Mouse (Mus musculus) hindbrain, embryonic 15.5 days (tissue): ENCODE measurements at regions not wholly inside any gene's neighbourhood (a gene's known extent, or its start where the extent isn't known, plus 50 kb on each side); places are given as distances from the start of the nearest gene placed in this dataset.

Source experiments
- ATAC-seq: fragments of 200-750 bp; cut with Nextera tagmentation; 2 replicates; pipeline ENCODE4 v1.8.0; 2017; ENCODE audit warnings: low read depth, moderate number of reproducible peaks, moderate TSS enrichment; ENCODE audit not compliant: low FRiP score
- H3K27ac ChIP-seq: fragments of 300-500 bp; sonication (generic); replicated peaks from 2 replicates; pipeline ENCODE4 v1.5.1; 2015; ENCODE audit warnings: mild to moderate bottlenecking, inconsistent platforms
- H3K27me3 ChIP-seq: fragments of 300-500 bp; sonication (generic); 2 replicates; pipeline ENCODE4 v1.6.1; 2015; ENCODE audit warnings: control low read depth, inconsistent platforms
- H3K36me3 ChIP-seq: fragments of 300-500 bp; sonication (generic); 2 replicates; pipeline ENCODE4 v1.6.1; 2015; ENCODE audit warnings: control low read depth, inconsistent platforms
- H3K4me1 ChIP-seq: fragments of 300-500 bp; sonication (generic); replicated peaks from 2 replicates; pipeline ENCODE4 v1.6.1; 2015; ENCODE audit warnings: control low read depth, inconsistent platforms
- H3K4me2 ChIP-seq: fragments of 300-500 bp; sonication (generic); 2 replicates; pipeline ENCODE4 v1.6.1; 2015; ENCODE audit warnings: moderate library complexity, mild to moderate bottlenecking, inconsistent platforms
- H3K4me3 ChIP-seq: fragments of 300-500 bp; sonication (generic); 2 replicates; pipeline ENCODE4 v1.5.1; 2015; ENCODE audit warnings: mild to moderate bottlenecking, inconsistent platforms
- H3K9ac ChIP-seq: fragments of 300-500 bp; sonication (generic); 2 replicates; pipeline ENCODE4 v1.6.1; 2015; ENCODE audit warnings: inconsistent platforms
- H3K9me3 ChIP-seq: fragments of 300-500 bp; sonication (generic); 2 replicates; pipeline ENCODE4 v1.6.1; 2016; ENCODE audit warnings: control low read depth, inconsistent platforms
- WGBS: fragments of 180-500 bp; shearing (Covaris S2); methylation state at CpG from one replicate; pipeline ENCODE4 v1.1.7; 2015; 5-methylcytosine and 5-hydroxymethylcytosine counted together

- WGBS = 81% methylated on average over 7 of the region's 7 CpGs
- Histone ChIP-seq H3K9ac (no peak overlapping the region), H3K4me3 (no peak overlapping the region), H3K4me2 (no peak overlapping the region), H3K4me1 (no peaks in the 10 kb centered on the region), H3K36me3 (no peaks in the 10 kb centered on the region), H3K27ac (no peak overlapping the region), H3K27me3 (no peaks in the 10 kb centered on the region), H3K9me3 (no peaks in the 10 kb centered on the region)
- no peak for ATAC-seq
These were observed 79.8 kb upstream of the Slc38a2 start for GRCm38 (mm10) chr15:96779358-96779757.

GRCm38 (mm10) chr15:96778321-96778926 is 78.9 kb upstream of the Slc38a2 start:
- WGBS = 90% methylated on average over 15 of the region's 15 CpGs
- no peaks in the 10 kb centered on the region for H3K9me3 ChIP-seq
- H3K27ac ChIP-seq = no peak overlapping the region
- no peaks in the 10 kb centered on the region for H3K36me3 ChIP-seq
- ATAC-seq = no peak
- H3K27me3 ChIP-seq = no peaks in the 10 kb centered on the region
- H3K9ac ChIP-seq = no peak overlapping the region
- no peaks in the 10 kb centered on the region for H3K4me1 ChIP-seq
- H3K4me3 ChIP-seq = no peak overlapping the region
- H3K4me2 ChIP-seq = no peak overlapping the region

DNA sequence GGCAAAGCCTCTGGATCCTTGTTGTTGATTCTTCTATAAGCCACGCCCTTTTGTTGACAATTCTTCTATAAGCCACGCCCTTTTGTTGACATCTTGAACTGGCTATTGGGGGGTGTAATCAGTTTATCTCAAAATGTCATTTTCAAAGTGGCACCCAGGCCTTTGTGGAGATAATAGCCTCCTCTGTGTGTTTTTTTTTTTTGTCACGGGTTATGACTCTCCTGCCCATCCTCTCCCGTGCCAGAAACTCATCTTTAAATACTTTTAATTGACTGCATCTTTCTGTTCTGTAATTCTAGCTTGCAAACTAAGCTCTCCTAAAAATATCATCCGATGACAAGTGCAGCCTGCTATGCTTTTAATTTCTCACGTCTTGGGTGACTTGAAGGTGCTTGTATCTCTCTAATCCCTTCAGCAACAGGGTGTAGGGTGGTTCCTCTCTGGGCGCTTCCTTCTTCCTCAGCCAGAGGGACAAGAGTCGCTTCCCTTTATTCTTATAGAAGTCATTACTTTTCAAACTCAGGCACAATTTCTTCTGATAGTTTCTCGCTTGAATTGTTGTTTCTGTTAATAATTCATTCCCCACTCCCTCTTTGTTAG is 77.0 kb upstream of the Slc38a2 start:
- Histone ChIP-seq H3K4me1 (no peaks in the 10 kb centered on the region), H3K36me3 (no peaks in the 10 kb centered on the region), H3K9ac (no peak overlapping the region), H3K9me3 (no peaks in the 10 kb centered on the region), H3K4me3 (no peak overlapping the region), H3K27ac (no peak overlapping the region), H3K27me3 (no peaks in the 10 kb centered on the region), H3K4me2 (no peak overlapping the region)
- 86% methylated on average over 9 of the region's 9 CpGs for WGBS
- ATAC-seq = no peak

GRCm38 (mm10) chr15:96775129-96775528 is 75.6 kb upstream of the Slc38a2 start:
- Histone ChIP-seq H3K27me3 (no peaks in the 10 kb centered on the region), H3K36me3 (no peaks in the 10 kb centered on the region), H3K4me2 (no peak overlapping the region), H3K4me3 (no peak overlapping the region), H3K27ac (no peak overlapping the region), H3K4me1 (no peaks in the 10 kb centered on the region), H3K9ac (no peak overlapping the region), H3K9me3 (no peaks in the 10 kb centered on the region)
- WGBS = 81% methylated on average over 5 of the region's 5 CpGs
- no peak for ATAC-seq

DNA sequence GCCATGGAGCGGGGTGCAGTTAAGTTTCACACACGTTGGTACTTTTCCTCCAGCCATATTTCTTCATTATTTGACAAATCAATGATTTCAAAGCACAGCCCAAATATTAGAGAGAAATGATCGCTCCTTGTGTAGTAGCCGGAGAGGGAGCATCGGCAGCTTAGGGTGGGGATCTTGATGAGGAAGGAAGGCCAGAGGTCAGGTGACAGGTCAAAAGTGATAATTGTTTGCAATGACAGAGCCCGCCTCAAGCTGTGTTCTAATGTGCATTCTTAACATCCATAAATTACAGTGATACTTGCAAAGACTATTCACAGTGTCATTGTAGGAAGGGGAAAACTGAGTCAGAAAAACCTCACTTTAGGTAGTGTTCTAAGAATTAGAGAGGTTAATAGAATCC is 75.1 kb upstream of the Slc38a2 start:
- no peak overlapping the region for H3K4me3 ChIP-seq
- no peak overlapping the region; the same call in 1 of the 2 replicates for H3K27ac ChIP-seq
- H3K9me3 ChIP-seq = no peaks in the 10 kb centered on the region
- ATAC-seq = no peak
- no peaks in the 10 kb centered on the region for H3K4me1 ChIP-seq
- H3K4me2 ChIP-seq = no peak overlapping the region
- H3K9ac ChIP-seq = no peak overlapping the region
- no peaks in the 10 kb centered on the region for H3K27me3 ChIP-seq
- no peaks in the 10 kb centered on the region for H3K36me3 ChIP-seq
- 52% methylated on average over 6 of the region's 6 CpGs for WGBS

DNA sequence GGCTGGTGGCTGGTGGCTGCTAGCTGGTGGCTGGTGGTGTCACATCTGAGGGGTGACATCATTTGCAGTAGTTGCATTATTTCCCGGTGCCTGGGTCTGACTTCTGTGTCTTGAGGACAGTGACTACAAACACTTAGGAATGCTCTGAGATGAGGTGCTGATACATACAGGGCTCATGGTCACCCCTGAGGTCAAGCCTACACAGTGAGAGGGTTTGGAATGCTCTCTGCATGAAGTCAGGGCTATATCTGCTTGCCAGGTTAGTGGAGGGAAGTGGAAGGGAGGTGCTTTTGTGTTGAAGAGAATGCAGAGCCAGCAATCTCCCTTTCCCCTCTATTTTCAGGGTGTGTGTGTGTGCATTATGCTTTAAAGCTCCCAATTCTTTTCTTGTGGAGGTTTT is 74.1 kb upstream of the Slc38a2 start:
- no peaks in the 10 kb centered on the region for H3K4me1 ChIP-seq
- H3K27me3 ChIP-seq = no peaks in the 10 kb centered on the region
- no peaks in the 10 kb centered on the region for H3K9me3 ChIP-seq
- ATAC-seq = no peak
- no peak overlapping the region for H3K9ac ChIP-seq
- H3K36me3 ChIP-seq = no peaks in the 10 kb centered on the region
- H3K27ac ChIP-seq = peak overlapping the region; percentile 42; the same call in 1 of the 2 replicates
- H3K4me2 ChIP-seq = no peak overlapping the region
- no peak overlapping the region for H3K4me3 ChIP-seq
- WGBS = 90% methylated on average over 1 of the region's 1 CpGs

GRCm38 (mm10) chr15:96772701-96773100 is 73.2 kb upstream of the Slc38a2 start:
- H3K9me3 ChIP-seq = no peaks in the 10 kb centered on the region
- no peak overlapping the region for H3K9ac ChIP-seq
- no peaks in the 10 kb centered on the region for H3K27me3 ChIP-seq
- ATAC-seq = no peak
- 89% methylated on average over 8 of the region's 8 CpGs for WGBS
- no peak overlapping the region for H3K4me2 ChIP-seq
- no peaks in the 10 kb centered on the region for H3K36me3 ChIP-seq
- H3K4me3 ChIP-seq = no peak overlapping the region
- no peak overlapping the region for H3K27ac ChIP-seq
- no peaks in the 10 kb centered on the region for H3K4me1 ChIP-seq

- Histone ChIP-seq H3K27ac (no peak overlapping the region), H3K27me3 (no peaks in the 10 kb centered on the region), H3K4me3 (no peak overlapping the region), H3K4me2 (no peak overlapping the region), H3K9me3 (no peaks in the 10 kb centered on the region), H3K36me3 (no peaks in the 10 kb centered on the region), H3K9ac (no peak overlapping the region), H3K4me1 (no peaks in the 10 kb centered on the region)
- WGBS = 94% methylated on average over 8 of the region's 8 CpGs
- ATAC-seq = no peak
These were observed 71.3 kb upstream of the Slc38a2 start for GRCm38 (mm10) chr15:96770786-96771185.

GRCm38 (mm10) chr15:96770299-96770698 is 70.8 kb upstream of the Slc38a2 start:
- Histone ChIP-seq H3K4me2 (no peak overlapping the region), H3K36me3 (no peaks in the 10 kb centered on the region), H3K4me3 (no peak overlapping the region), H3K9me3 (no peaks in the 10 kb centered on the region), H3K27ac (no peak overlapping the region), H3K9ac (no peak overlapping the region), H3K27me3 (no peaks in the 10 kb centered on the region), H3K4me1 (no peaks in the 10 kb centered on the region)
- WGBS = 90% methylated on average over 7 of the region's 7 CpGs
- ATAC-seq = no peak

DNA sequence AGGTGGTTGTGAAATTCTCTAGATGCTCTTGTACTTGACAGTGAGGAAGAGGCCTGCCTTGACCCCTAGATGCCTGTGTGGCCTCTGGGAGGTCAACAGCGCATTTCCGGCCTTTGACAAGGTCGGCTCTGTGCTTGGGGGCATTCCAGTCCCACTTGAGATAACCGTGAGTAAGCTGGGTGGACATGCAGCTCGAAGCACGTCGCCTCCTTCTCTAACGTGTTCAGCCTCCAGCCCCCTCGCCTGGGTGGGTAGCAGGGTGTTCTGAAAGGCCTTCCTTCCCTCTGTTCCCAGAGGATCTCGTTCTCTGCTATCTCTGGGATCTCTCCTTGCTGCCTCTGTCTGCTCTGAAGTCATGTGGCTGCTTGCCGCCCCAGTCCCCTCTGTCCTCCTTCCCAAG is 70.2 kb upstream of the Slc38a2 start:
- H3K4me3 ChIP-seq = no peak overlapping the region
- H3K36me3 ChIP-seq = no peaks in the 10 kb centered on the region
- no peak overlapping the region for H3K27ac ChIP-seq
- H3K27me3 ChIP-seq = no peaks in the 10 kb centered on the region
- no peak for ATAC-seq
- WGBS = 82% methylated on average over 11 of the region's 11 CpGs
- H3K4me1 ChIP-seq = no peaks in the 10 kb centered on the region
- no peaks in the 10 kb centered on the region for H3K9me3 ChIP-seq
- H3K9ac ChIP-seq = no peak overlapping the region
- no peak overlapping the region for H3K4me2 ChIP-seq

DNA sequence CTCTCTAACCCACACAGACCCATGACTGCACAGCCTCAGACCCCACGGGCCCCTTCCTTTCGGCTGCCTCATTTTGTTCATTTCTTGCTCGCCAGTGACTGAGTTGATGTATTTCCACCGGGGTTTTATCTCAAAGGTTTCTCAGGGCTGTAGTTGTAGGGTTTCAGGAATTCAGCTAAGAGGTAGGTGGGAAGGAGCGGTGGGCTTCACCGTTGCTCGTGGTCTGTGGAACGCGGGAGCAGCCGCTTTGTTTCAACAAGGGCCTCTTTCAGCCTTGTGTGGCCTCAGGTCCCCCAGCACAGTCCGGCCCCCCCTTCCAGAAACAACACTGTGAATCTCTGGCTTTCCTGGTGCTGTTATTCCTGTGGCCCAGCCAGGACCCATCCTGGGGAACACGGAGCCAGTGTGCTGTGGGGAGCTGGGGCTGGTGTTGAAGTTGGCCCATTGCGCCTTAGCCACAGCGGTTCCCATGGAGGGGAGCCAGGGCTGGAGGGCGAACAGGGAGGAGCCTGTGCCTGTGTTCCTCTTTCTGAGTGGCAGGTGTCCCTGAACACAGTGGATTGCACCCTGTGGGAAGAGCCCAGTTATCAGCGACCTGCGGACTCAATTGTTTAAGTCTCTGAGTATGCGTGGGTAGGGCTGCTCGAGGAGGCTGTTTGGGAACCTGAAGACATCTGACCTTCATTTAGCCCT is 68.9 kb upstream of the Slc38a2 start:
- no peaks in the 10 kb centered on the region for H3K9me3 ChIP-seq
- no peak overlapping the region for H3K4me2 ChIP-seq
- no peaks in the 10 kb centered on the region for H3K27me3 ChIP-seq
- no peak overlapping the region for H3K27ac ChIP-seq
- H3K4me3 ChIP-seq = no peak overlapping the region
- 73% methylated on average over 19 of the region's 19 CpGs for WGBS
- H3K9ac ChIP-seq = no peak overlapping the region
- H3K36me3 ChIP-seq = no peaks in the 10 kb centered on the region
- ATAC-seq = no peak
- H3K4me1 ChIP-seq = no peaks in the 10 kb centered on the region

DNA sequence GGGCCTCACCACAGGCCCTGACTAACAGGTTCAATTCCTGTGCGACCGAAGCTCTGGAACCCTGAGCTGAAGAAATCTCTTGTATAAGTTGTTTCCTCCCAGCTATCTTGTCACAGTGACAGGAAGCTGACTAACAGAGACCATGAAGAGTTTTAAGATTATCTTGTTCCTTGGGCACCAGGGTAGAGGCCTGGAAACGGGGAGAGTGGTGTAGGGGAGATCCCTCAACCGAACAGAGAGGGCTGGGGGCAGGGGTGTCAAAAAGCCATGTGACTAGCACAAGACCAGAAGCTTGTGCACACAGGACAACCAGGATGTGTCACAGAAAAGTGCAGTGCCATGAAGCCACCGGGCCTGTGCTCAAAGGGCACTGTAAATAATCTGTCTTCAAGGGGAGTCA is 67.7 kb upstream of the Slc38a2 start:
- Histone ChIP-seq H3K27ac (no peak overlapping the region), H3K9ac (no peak overlapping the region), H3K27me3 (no peaks in the 10 kb centered on the region), H3K4me2 (no peak overlapping the region), H3K4me1 (no peaks in the 10 kb centered on the region), H3K9me3 (no peaks in the 10 kb centered on the region), H3K36me3 (no peaks in the 10 kb centered on the region), H3K4me3 (no peak overlapping the region)
- no peak for ATAC-seq
- WGBS = 89% methylated on average over 5 of the region's 5 CpGs
